Mouse (Mus musculus): ENCODE data around the gene Fxr2. TPM values are rescaled to one million over a fixed set of nuclear protein-coding genes. Genes with fewer than 3 reads are reported as not detected.
A peak's percentile ranks its signal among the peaks of the same experiment; 100 is the strongest.

Fxr2 gene
- total and polyA plus RNA-seq, 2 experiments: 18.1 to 33.9 TPM

- H3K36me3 ChIP-seq (ENCODE audit: control insufficient read depth, insufficient read depth, low read length): peaks cover 20% of the 10 kb centered on the region
- H3K9ac ChIP-seq (ENCODE audit: low read depth, low read length): no peak within 1 kb of the TSS
- DNase-seq (ENCODE audit: extremely low read depth, low read depth, low spot score): no peak
Observed at GRCm38 (mm10) chr11:69655264-69656064, 22.7 kb downstream of the Fxr2 start, which contains the start of gene Sox15. Sox15 (plus strand) TSS chr11:69655314.

DNA sequence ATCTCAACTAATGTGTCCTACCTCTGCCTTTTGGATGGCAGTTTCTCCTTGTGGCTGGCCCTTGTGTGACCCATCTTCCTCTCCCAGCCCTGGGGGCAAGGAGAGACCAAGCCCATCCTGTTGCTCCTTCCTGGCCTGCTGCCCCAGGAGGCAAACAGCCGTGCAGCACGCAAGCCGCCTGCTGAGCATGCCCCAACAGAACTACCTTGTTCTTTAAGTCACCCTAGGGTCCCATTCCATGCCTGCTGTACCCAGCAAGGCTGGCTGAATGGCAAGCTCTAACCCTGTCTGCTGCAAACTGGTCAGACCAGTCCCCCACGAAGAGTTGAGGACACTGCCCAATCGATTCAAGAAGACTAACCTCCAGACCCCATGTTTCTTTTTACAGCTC is 23.3 kb downstream of the Fxr2 start:
- no peak for DNase-seq (ENCODE audit: extremely low read depth, low read depth, low spot score)
- H3K36me3 ChIP-seq (ENCODE audit: control insufficient read depth, insufficient read depth, low read length): peaks cover 14% of the 10 kb centered on the region
- no peak for TF ChIP-seq CTCF (IDR thresholded peaks at IDR 0.05; ENCODE audit: low read depth, low read length)
- TF ChIP-seq POLR2A (IDR thresholded peaks at IDR 0.05; ENCODE audit: extremely low read depth, insufficient read depth, low read length): no peak
- no peak overlapping the region for H3K9ac ChIP-seq (ENCODE audit: low read depth, low read length)
- H3K79me2 ChIP-seq (ENCODE audit: control insufficient read depth, insufficient read depth, low read length): no peaks in the 10 kb centered on the region; the same call in 1 of the 2 replicates
- no peaks in the 10 kb centered on the region for H3K4me1 ChIP-seq (ENCODE audit: control insufficient read depth, insufficient read depth, low read length)
- H3K4me3 ChIP-seq (ENCODE audit: insufficient read depth, low read depth, low read length): no peak overlapping the region
- no peak overlapping the region for H3K27ac ChIP-seq (replicated peaks; ENCODE audit: insufficient read depth, low read depth, low read length)
- no peaks in the 10 kb centered on the region for H3K27me3 ChIP-seq (ENCODE audit: control insufficient read depth, insufficient read depth, low read length)
- WGBS: 77% methylated on average over 5 of the region's 5 CpGs

More at GRCm38 (mm10) chr11:69655264-69656064, 22.7 kb downstream of the Fxr2 start, which contains the start of gene Sox15:
- 58% methylated on average over 34 of the region's 34 CpGs for WGBS
- Histone ChIP-seq H3K4me3 (ENCODE audit: insufficient read depth, low read depth, low read length) (no peak within 1 kb of the TSS), H3K27me3 (ENCODE audit: control insufficient read depth, insufficient read depth, low read length) (no peaks in the 10 kb centered on the region), H3K27ac (replicated peaks; ENCODE audit: insufficient read depth, low read depth, low read length) (no peak within 1 kb of the TSS), H3K4me1 (ENCODE audit: control insufficient read depth, insufficient read depth, low read length) (no peaks in the 10 kb centered on the region), H3K79me2 (ENCODE audit: control insufficient read depth, insufficient read depth, low read length) (no peaks in the 10 kb centered on the region)
- TF ChIP-seq POLR2A (IDR thresholded peaks at IDR 0.05; ENCODE audit: extremely low read depth, insufficient read depth, low read length) (no peak), CTCF (IDR thresholded peaks at IDR 0.05; ENCODE audit: low read depth, low read length) (peak; percentile 71)

DNA sequence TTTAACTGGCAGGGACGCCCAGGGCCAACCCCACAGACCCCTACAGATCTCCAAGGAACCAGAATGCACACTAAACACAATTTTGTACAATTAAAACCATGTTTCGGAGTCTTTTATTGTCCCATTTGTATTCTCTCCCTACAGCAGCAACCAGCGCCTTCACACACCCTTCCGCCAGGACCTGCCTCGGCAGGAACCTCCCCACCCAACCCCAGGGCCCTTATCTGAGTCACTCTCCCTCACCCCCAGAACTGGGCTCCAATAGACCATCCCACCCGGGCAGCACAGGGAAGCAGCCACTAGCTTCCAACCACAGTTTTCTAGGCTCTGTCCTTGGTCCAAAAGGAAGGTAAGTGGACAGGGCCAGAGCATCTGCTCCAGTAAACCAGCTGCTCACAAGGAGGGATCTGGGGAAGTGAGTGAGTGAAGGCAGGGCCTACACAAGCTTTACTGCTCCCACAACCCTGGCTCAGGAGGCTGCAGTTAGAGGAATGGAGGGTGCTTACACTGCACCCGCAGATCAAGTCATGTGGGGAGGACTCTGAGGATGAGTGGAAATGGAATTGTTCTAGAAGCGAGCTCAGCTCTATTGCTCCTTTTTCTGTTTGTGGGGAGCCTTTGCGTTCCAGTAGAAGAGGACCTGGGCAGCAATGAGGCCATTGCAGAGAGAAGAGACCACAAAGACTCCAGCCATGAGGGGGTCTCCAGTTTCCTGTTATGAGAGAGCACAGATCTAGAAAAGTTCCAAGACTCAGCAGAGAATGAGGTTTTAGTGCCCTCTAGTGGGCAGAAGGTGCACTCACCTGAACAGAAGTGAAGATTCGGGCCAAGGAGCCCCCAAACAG is 24.0 kb downstream of the Fxr2 start:
- Histone ChIP-seq H3K27ac (replicated peaks; ENCODE audit: insufficient read depth, low read depth, low read length) (no peak overlapping the region), H3K4me1 (ENCODE audit: control insufficient read depth, insufficient read depth, low read length) (peaks cover 5% of the 10 kb centered on the region), H3K79me2 (ENCODE audit: control insufficient read depth, insufficient read depth, low read length) (no peaks in the 10 kb centered on the region; the same call in 1 of the 2 replicates), H3K27me3 (ENCODE audit: control insufficient read depth, insufficient read depth, low read length) (no peaks in the 10 kb centered on the region), H3K4me3 (ENCODE audit: insufficient read depth, low read depth, low read length) (no peak overlapping the region), H3K9ac (ENCODE audit: low read depth, low read length) (no peak overlapping the region), H3K36me3 (ENCODE audit: control insufficient read depth, insufficient read depth, low read length) (peaks cover 8% of the 10 kb centered on the region; the same call in 1 of the 2 replicates)
- no peak for DNase-seq (ENCODE audit: extremely low read depth, low read depth, low spot score)
- 81% methylated on average over 10 of the region's 10 CpGs for WGBS
- no peak for TF ChIP-seq POLR2A (IDR thresholded peaks at IDR 0.05; ENCODE audit: extremely low read depth, insufficient read depth, low read length)
- TF ChIP-seq CTCF (IDR thresholded peaks at IDR 0.05; ENCODE audit: low read depth, low read length): peak; percentile 67

- TF ChIP-seq POLR2A (IDR thresholded peaks at IDR 0.05; ENCODE audit: extremely low read depth, insufficient read depth, low read length) (no peak), CTCF (IDR thresholded peaks at IDR 0.05; ENCODE audit: low read depth, low read length) (peak; percentile 9; the same call in 1 of the 2 replicates)
- Histone ChIP-seq H3K27me3 (ENCODE audit: control insufficient read depth, insufficient read depth, low read length) (no peaks in the 10 kb centered on the region), H3K4me3 (ENCODE audit: insufficient read depth, low read depth, low read length) (no peak overlapping the region), H3K36me3 (ENCODE audit: control insufficient read depth, insufficient read depth, low read length) (peaks cover 3% of the 10 kb centered on the region; the same call in 1 of the 2 replicates), H3K79me2 (ENCODE audit: control insufficient read depth, insufficient read depth, low read length) (no peaks in the 10 kb centered on the region; the same call in 1 of the 2 replicates), H3K27ac (replicated peaks; ENCODE audit: insufficient read depth, low read depth, low read length) (no peak overlapping the region), H3K4me1 (ENCODE audit: control insufficient read depth, insufficient read depth, low read length) (peaks cover 5% of the 10 kb centered on the region), H3K9ac (ENCODE audit: low read depth, low read length) (no peak overlapping the region)
- DNase-seq (ENCODE audit: extremely low read depth, low read depth, low spot score): no peak
- 86% methylated on average over 15 of the region's 15 CpGs for WGBS
Observed at GRCm38 (mm10) chr11:69657462-69657881, 24.7 kb downstream of the Fxr2 start.

GRCm38 (mm10) chr11:69661221-69661881 is 28.6 kb downstream of the Fxr2 start:
- TF ChIP-seq POLR2A (IDR thresholded peaks at IDR 0.05; ENCODE audit: extremely low read depth, insufficient read depth, low read length): no peak
- TF ChIP-seq CTCF (IDR thresholded peaks at IDR 0.05; ENCODE audit: low read depth, low read length): no peak
- WGBS: 20% methylated on average over 3 of the region's 3 CpGs
- Histone ChIP-seq H3K36me3 (ENCODE audit: control insufficient read depth, insufficient read depth, low read length) (no peaks in the 10 kb centered on the region), H3K79me2 (ENCODE audit: control insufficient read depth, insufficient read depth, low read length) (no peaks in the 10 kb centered on the region; the same call in 1 of the 2 replicates), H3K4me1 (ENCODE audit: control insufficient read depth, insufficient read depth, low read length) (peaks cover 9% of the 10 kb centered on the region), H3K27me3 (ENCODE audit: control insufficient read depth, insufficient read depth, low read length) (no peaks in the 10 kb centered on the region), H3K27ac (replicated peaks; ENCODE audit: insufficient read depth, low read depth, low read length) (peak overlapping the region; percentile 87), H3K9ac (ENCODE audit: low read depth, low read length) (peak overlapping the region; percentile 79; the same call in 1 of the 2 replicates), H3K4me3 (ENCODE audit: insufficient read depth, low read depth, low read length) (peak overlapping the region; percentile 65)
- DNase-seq (ENCODE audit: extremely low read depth, low read depth, low spot score): peak; percentile 72
